Mouse (Mus musculus) kidney, adult 2 months (tissue): ENCODE results near the gene Lgr6. TPM values are rescaled to one million over a fixed set of nuclear protein-coding genes. Genes with fewer than 3 reads are reported as not detected.

ENCODE experiments used
- DNase-seq: peaks from one replicate; pipeline ENCODE4 v3.0.0; 2021
- H3K27ac ChIP-seq: fragments of 200-500 bp; 2 replicates; pipeline ENCODE4 v1.5.1; 2012; ENCODE audit warnings: low read depth, low read length, control low read depth, inconsistent platforms; ENCODE audit not compliant: insufficient read depth
- H3K27me3 ChIP-seq: fragments of 200-500 bp; replicated peaks from 2 replicates; pipeline ENCODE4 v1.6.1; 2012; ENCODE audit warnings: mild to moderate bottlenecking, moderate library complexity, low read length, inconsistent platforms; ENCODE audit not compliant: control insufficient read depth, insufficient read depth
- H3K36me3 ChIP-seq: fragments of 200-500 bp; 2 replicates; pipeline ENCODE4 v1.6.1; 2012; ENCODE audit warnings: mild to moderate bottlenecking, moderate library complexity, low read length, inconsistent platforms; ENCODE audit not compliant: control insufficient read depth, insufficient read depth
- H3K4me1 ChIP-seq: fragments of 200-500 bp; 2 replicates; pipeline ENCODE4 v1.6.1; 2011; ENCODE audit warnings: low read length; ENCODE audit not compliant: control insufficient read depth, insufficient read depth
- H3K4me3 ChIP-seq: fragments of 200-500 bp; 2 replicates; pipeline ENCODE4 v1.5.1; 2011; ENCODE audit warnings: mild to moderate bottlenecking, low read depth, low read length, control low read depth; ENCODE audit not compliant: insufficient read depth
- CTCF ChIP-seq: fragments of 200-500 bp; conservative IDR thresholded peaks from 2 replicates; pipeline ENCODE4 v1.5.1; 2011; ENCODE audit warnings: low read depth, mild to moderate bottlenecking, control low read depth, low read length, moderate library complexity, mixed read lengths; ENCODE audit not compliant: insufficient read depth, insufficient read length
- POLR2A ChIP-seq: fragments of 200-500 bp; IDR thresholded peaks from one replicate; pipeline ENCODE4 v1.6.1; 2011; ENCODE audit warnings: low read depth, low read length, control low read depth
- WGBS: fragments of 180-500 bp; shearing (Covaris S2); methylation state at CpG from one replicate; pipeline ENCODE4 v1.1.7; 2018; 5-methylcytosine and 5-hydroxymethylcytosine counted together
- polyA plus RNA-seq: library from polyadenylated mRNA; depleted of rRNA; stranded (reverse); fragments of >200 nt; gene quantifications from 2 replicates; pipeline ENCODE4 v1.2.3, GENCODE M21; 2012

Gene Lgr6
- polyA plus RNA-seq, 1 experiment: 0.75 TPM

DNA sequence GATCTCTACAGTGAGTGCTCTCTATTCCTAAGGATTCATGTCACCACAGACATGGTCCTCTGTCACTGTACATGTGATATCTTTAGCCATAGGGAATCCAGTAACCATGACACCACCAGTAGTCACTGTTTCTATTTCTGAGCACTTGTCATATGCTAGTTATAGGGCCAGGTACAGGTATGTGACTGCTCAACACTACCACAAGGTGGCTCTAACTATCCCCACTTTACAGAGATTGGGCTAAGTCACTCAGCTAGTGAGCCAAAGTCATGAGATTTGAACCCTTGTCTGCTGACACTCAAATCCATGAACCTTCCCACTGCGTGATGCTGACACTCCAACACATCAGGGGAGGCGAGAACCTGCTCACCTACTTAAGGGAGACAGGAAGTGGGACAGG, 75.0 kb downstream of the Lgr6 start:
- 87% methylated on average over 2 of the region's 2 CpGs for WGBS
- DNase-seq: no peak
- TF ChIP-seq CTCF (no peak), POLR2A (no peak)
- Histone ChIP-seq H3K36me3 (no peaks in the 10 kb centered on the region), H3K4me1 (no peaks in the 10 kb centered on the region), H3K27ac (no peak overlapping the region), H3K27me3 (no peaks in the 10 kb centered on the region), H3K4me3 (no peak overlapping the region)

DNA sequence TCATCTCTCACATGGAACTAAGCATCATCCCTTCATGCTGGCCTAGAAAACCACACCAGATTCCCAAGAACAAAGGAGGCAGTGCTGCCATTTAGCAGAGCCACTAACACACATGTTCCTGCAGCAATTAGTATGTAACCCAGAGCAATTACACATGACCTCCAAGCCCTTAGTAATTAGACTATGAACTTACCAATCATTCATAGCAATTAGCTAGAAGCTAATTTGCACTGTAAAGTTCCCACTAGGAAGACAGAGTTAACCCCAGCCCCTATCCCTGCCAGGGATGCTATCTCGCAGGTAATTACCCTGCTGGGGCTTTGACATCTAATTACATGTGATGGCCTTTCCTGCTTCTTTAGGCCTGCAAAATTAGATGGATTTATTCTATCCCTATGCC, 78.8 kb downstream of the Lgr6 start:
- Histone ChIP-seq H3K27me3 (no peaks in the 10 kb centered on the region), H3K4me1 (peaks cover 4% of the 10 kb centered on the region; the same call in 1 of the 2 replicates), H3K27ac (no peak overlapping the region), H3K36me3 (no peaks in the 10 kb centered on the region), H3K4me3 (no peak overlapping the region)
- DNase-seq: no peak
- 91% methylated on average over 1 of the region's 1 CpGs for WGBS
- TF ChIP-seq CTCF (no peak), POLR2A (no peak)

DNA sequence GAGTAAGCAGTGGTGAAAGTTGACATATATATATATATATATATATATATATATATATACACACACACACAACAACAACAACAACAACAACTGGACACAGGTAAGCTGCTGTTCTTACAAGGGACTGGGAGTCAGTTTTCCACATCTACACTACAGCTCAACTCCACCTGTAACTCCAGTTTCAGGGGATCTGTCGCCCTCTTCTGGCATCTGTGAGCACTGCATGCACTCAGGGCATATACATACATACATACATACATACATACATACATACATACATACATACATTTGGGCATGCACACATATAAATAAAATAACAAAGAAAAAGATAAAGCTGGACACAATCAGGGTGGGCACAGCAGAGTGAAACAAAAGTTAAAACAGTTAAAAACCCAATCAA, 81.5 kb downstream of the Lgr6 start:
- no peak for DNase-seq
- TF ChIP-seq POLR2A (no peak), CTCF (0 out of 2 replicates have a peak, but pooled peaks have one; percentile 10)
- Histone ChIP-seq H3K4me1 (peaks cover 8% of the 10 kb centered on the region; the same call in 1 of the 2 replicates), H3K36me3 (no peaks in the 10 kb centered on the region), H3K27me3 (no peaks in the 10 kb centered on the region), H3K27ac (no peak overlapping the region), H3K4me3 (no peak overlapping the region)
- WGBS: 81% methylated on average over 1 of the region's 1 CpGs

DNA sequence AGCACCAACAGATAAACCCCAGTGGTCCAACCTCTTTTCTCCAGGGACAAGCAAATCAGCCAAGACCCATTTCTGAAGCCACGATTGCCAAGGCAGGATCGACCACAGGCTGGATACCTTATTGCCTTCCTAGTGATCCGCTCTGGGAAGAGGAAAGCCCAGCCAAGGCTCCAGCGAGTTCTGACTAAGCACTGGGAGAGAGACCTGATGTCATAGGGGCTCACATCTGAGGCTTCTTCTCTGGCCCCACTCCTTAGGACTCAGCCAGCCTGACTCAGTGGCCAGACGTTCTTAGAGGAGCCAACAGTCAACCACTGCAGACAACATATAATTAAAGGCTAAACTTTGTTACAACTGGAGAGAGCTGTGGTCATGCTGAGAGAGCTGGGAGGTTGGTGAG, 83.1 kb downstream of the Lgr6 start:
- Histone ChIP-seq H3K27me3 (no peaks in the 10 kb centered on the region), H3K27ac (no peak overlapping the region), H3K36me3 (no peaks in the 10 kb centered on the region), H3K4me3 (no peak overlapping the region), H3K4me1 (peaks cover 8% of the 10 kb centered on the region; the same call in 1 of the 2 replicates)
- 82% methylated on average over 5 of the region's 5 CpGs for WGBS
- no peak for DNase-seq
- TF ChIP-seq POLR2A (no peak), CTCF (no peak)

DNA sequence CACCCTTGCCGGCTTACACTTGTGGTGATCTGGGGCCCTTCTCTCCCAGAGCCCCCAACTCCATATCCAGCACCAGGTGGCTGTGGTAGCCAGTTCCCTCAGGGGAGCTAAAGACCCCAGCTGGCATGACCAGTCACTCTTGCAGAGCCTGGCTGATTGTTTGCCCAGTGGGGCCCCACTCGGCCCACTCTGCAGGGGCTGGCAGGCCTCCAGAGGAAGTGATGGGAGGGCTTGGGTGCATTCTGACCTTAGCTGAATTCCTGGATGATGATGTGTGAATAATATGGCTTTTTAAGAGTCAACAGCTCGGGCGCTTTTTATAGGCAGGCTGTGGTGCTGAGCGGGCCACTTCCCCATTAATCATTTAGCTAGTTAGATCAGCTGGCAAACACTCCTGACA, 84.1 kb downstream of the Lgr6 start:
- H3K27ac ChIP-seq: no peak overlapping the region
- H3K36me3 ChIP-seq: no peaks in the 10 kb centered on the region
- WGBS: 9% methylated on average over 5 of the region's 5 CpGs
- no peak overlapping the region for H3K4me3 ChIP-seq
- H3K27me3 ChIP-seq: no peaks in the 10 kb centered on the region
- DNase-seq: peak; percentile 31
- TF ChIP-seq POLR2A (no peak), CTCF (no peak)
- H3K4me1 ChIP-seq: peaks cover 8% of the 10 kb centered on the region; the same call in 1 of the 2 replicates

DNA sequence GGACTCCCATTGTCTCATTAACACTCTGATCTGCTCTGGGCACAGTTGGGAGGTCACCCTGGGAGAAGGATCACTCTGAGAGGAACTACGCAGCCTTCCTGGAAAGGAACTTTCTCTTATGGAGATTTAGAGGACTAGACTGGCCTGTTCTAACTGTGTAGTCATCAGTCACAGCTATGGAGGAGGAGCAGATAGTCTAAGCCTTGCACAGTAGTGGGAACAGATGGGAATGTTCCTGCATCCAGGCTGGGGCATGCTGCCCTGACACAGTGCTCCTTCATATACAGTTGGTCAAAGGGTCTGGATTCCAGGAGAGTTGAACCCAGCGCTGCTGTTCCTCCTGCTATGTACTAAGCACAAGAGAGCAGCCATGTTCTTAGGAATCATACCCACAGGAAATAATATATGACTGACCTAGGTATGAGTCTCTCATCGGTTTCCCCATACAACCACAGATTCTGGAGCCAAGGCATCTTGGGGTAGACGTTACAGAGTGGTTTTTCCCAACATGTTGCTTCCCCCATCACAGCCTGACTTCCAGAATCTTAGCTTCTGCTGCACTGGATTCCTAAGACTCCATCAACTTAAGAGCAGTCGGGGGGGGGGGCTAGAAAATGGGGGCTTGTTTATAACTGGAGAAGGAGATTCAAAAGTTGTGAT, 84.7 kb downstream of the Lgr6 start:
- Histone ChIP-seq H3K27ac (no peak overlapping the region), H3K36me3 (no peaks in the 10 kb centered on the region), H3K4me3 (no peak overlapping the region), H3K27me3 (no peaks in the 10 kb centered on the region), H3K4me1 (peaks cover 8% of the 10 kb centered on the region; the same call in 1 of the 2 replicates)
- DNase-seq: no peak
- no peak for TF ChIP-seq POLR2A
- TF ChIP-seq CTCF: no peak
- WGBS: 67% methylated on average over 5 of the region's 5 CpGs

DNA sequence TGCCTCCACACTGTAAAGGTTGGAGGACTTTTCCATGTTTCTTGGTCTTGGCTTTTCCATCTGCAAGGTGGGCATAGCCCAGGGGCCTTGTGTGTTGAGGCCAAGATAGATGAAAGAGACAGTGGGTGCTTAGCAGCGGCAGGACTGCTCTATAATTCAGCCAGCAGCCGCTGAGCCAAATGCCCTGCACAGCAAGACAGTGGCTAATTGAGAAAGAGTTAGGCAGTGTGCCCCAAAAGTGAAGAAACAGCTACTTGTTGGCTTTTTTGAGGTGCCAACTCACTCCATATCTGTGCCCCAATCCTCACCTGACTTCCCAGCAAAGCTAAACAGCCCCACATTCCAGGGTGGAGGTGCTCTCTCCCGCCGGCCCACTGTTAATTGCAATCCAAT, 85.3 kb downstream of the Lgr6 start:
- DNase-seq: peak; percentile 5
- peaks cover 8% of the 10 kb centered on the region; the same call in 1 of the 2 replicates for H3K4me1 ChIP-seq
- 81% methylated on average over 4 of the region's 4 CpGs for WGBS

More for the DNA sequence above, 85.3 kb downstream of the Lgr6 start:
- Histone ChIP-seq H3K4me3 (no peak overlapping the region), H3K27ac (no peak overlapping the region), H3K36me3 (no peaks in the 10 kb centered on the region), H3K27me3 (no peaks in the 10 kb centered on the region)
- TF ChIP-seq POLR2A: no peak
- no peak for TF ChIP-seq CTCF
